Mouse (Mus musculus): ENCODE measurements around the gene Tgfbr3.

The Tgfbr3 gene

GRCm38 (mm10) chr5:107289234-107289764 is at the start of gene Tgfbr3:
Gene Tgfbr3, minus strand, starts transcription at chr5:107289629.
- peak; percentile 84 for DNase-seq (ENCODE audit: low read depth, low spot score)

GRCm38 (mm10) chr5:107330916-107331421 is 41.5 kb upstream of the Tgfbr3 start, which contains the start of gene Brdt:
Gene Brdt, plus strand, starts transcription at chr5:107331159.
- no peak for DNase-seq (ENCODE audit: low read depth, low spot score)

GRCm38 (mm10) chr5:107320703-107321102 is 31.3 kb upstream of the Tgfbr3 start:
- peak; percentile 52 for DNase-seq (ENCODE audit: low read depth, low spot score)

GRCm38 (mm10) chr5:107317141-107317540 is 27.7 kb upstream of the Tgfbr3 start:
- DNase-seq (ENCODE audit: low read depth, low spot score): no peak

- DNase-seq (ENCODE audit: low read depth, low spot score): no peak
These were observed 18.0 kb upstream of the Tgfbr3 start for GRCm38 (mm10) chr5:107307432-107307831.

- DNase-seq (ENCODE audit: low read depth, low spot score): no peak
These were observed 14.8 kb upstream of the Tgfbr3 start for GRCm38 (mm10) chr5:107304117-107304825.

GRCm38 (mm10) chr5:107303350-107303861 is 14.0 kb upstream of the Tgfbr3 start:
- DNase-seq (ENCODE audit: low read depth, low spot score): peak; percentile 54

- DNase-seq (ENCODE audit: low read depth, low spot score): no peak
These were observed 9.4 kb upstream of the Tgfbr3 start for GRCm38 (mm10) chr5:107298854-107299253.

- DNase-seq (ENCODE audit: low read depth, low spot score): no peak
These were observed 7.3 kb upstream of the Tgfbr3 start for GRCm38 (mm10) chr5:107296512-107297322.

- no peak for DNase-seq (ENCODE audit: low read depth, low spot score)
These were observed 6.5 kb upstream of the Tgfbr3 start for GRCm38 (mm10) chr5:107295817-107296511.

- DNase-seq (ENCODE audit: low read depth, low spot score): peak; percentile 75
These were observed 5.8 kb upstream of the Tgfbr3 start for GRCm38 (mm10) chr5:107295061-107295816.

GRCm38 (mm10) chr5:107294041-107294440 is 4.6 kb upstream of the Tgfbr3 start:
- DNase-seq (ENCODE audit: low read depth, low spot score): no peak

- no peak for DNase-seq (ENCODE audit: low read depth, low spot score)
These were observed 557 bp upstream of the Tgfbr3 start for GRCm38 (mm10) chr5:107289986-107290385.

- peak; percentile 66 for DNase-seq (ENCODE audit: low read depth, low spot score)
These were observed 799 bp downstream of the Tgfbr3 start for GRCm38 (mm10) chr5:107288427-107289233.

- peak; percentile 32 for DNase-seq (ENCODE audit: low read depth, low spot score)
These were observed 1.5 kb downstream of the Tgfbr3 start for GRCm38 (mm10) chr5:107287908-107288267.

GRCm38 (mm10) chr5:107287254-107287907 is 2.0 kb downstream of the Tgfbr3 start:
- peak; percentile 83 for DNase-seq (ENCODE audit: low read depth, low spot score)

- peak; percentile 61 for DNase-seq (ENCODE audit: low read depth, low spot score)
These were observed 3.9 kb downstream of the Tgfbr3 start for GRCm38 (mm10) chr5:107285563-107285962.

- DNase-seq (ENCODE audit: low read depth, low spot score): peak; percentile 36
These were observed 5.4 kb downstream of the Tgfbr3 start for GRCm38 (mm10) chr5:107283935-107284524.
